Mouse (Mus musculus) heart, postnatal 0 days (tissue): ENCODE results near the gene Klk8. TPM values are rescaled to one million over a fixed set of nuclear protein-coding genes. Genes with fewer than 3 reads are reported as not detected.

Experiments used
- ATAC-seq: fragments of 200-750 bp; cut with Nextera tagmentation; 2 replicates; pipeline ENCODE4 v1.8.0; 2017; ENCODE audit warnings: low read depth, moderate number of reproducible peaks, moderate library complexity; ENCODE audit not compliant: insufficient read depth
- DNase-seq: peaks from one replicate; pipeline ENCODE4 v3.0.0-alpha.2; 2016; ENCODE audit warnings: low spot score
- H3K27ac ChIP-seq: fragments of 300-500 bp; sonication (generic); 2 replicates; pipeline ENCODE4 v1.5.1; 2014; ENCODE audit warnings: low read depth, mild to moderate bottlenecking
- H3K27me3 ChIP-seq: fragments of 300-500 bp; sonication (generic); 2 replicates; pipeline ENCODE4 v1.6.1; 2014; ENCODE audit warnings: low read length, mixed read lengths; ENCODE audit not compliant: control insufficient read depth, insufficient read depth
- H3K36me3 ChIP-seq: fragments of 300-500 bp; sonication (generic); replicated peaks from 2 replicates; pipeline ENCODE4 v1.6.1; 2014; ENCODE audit warnings: low read length, mixed read lengths; ENCODE audit not compliant: control insufficient read depth, insufficient read depth
- H3K4me1 ChIP-seq: fragments of 300-500 bp; sonication (generic); 2 replicates; pipeline ENCODE4 v1.6.1; 2014; ENCODE audit warnings: antibody characterized with exemption; ENCODE audit not compliant: control insufficient read depth, insufficient read depth
- H3K4me2 ChIP-seq: fragments of 300-500 bp; sonication (generic); 2 replicates; pipeline ENCODE4 v1.6.1; 2014; ENCODE audit warnings: low read depth, mild to moderate bottlenecking, low read length, moderate library complexity
- H3K4me3 ChIP-seq: fragments of 300-500 bp; sonication (generic); 2 replicates; pipeline ENCODE4 v1.5.1; 2014; ENCODE audit warnings: low read depth, low read length
- H3K9ac ChIP-seq: fragments of 300-500 bp; sonication (generic); replicated peaks from 2 replicates; pipeline ENCODE4 v1.6.1; 2014; ENCODE audit warnings: low read depth, low read length, mixed read lengths
- H3K9me3 ChIP-seq: fragments of 300-500 bp; sonication (generic); replicated peaks from 2 replicates; pipeline ENCODE4 v1.6.1; 2016; ENCODE audit warnings: low read length; ENCODE audit not compliant: control insufficient read depth
- CTCF ChIP-seq: IDR thresholded peaks from 2 replicates; pipeline ENCODE4 v1.5.1; 2016; ENCODE audit warnings: antibody characterized with exemption, control low read depth, low read depth
- EP300 ChIP-seq: IDR thresholded peaks from 2 replicates; pipeline ENCODE4 v1.6.1; 2016; ENCODE audit warnings: antibody characterized with exemption, low read depth
- WGBS: fragments of 180-500 bp; shearing (Covaris S2); extraction: QIAGEN DNeasy Blood & Tissue Kit; methylation state at CpG from one replicate; pipeline ENCODE4 v1.1.7; 2014; 5-methylcytosine and 5-hydroxymethylcytosine counted together
- polyA plus RNA-seq: library from polyadenylated mRNA; unstranded; fragments of >200 nt; fragmentation: Nextera tagmentation; extraction: Ambion mirVana; gene quantifications from 2 replicates; pipeline ENCODE4 v1.2.1, GENCODE M21; 2015
- total RNA-seq: library from RNA; depleted of rRNA; stranded (reverse); fragments of >200 nt; gene quantifications from 2 replicates; pipeline ENCODE4 v1.2.3, GENCODE M21; 2014; ENCODE audit warnings: low replicate concordance

Klk8 gene
- total and polyA plus RNA-seq, 2 experiments from 2014 or later: 17.0 to 40.6 TPM

- no peak within 1 kb of the TSS for H3K4me2 ChIP-seq
- H3K4me3 ChIP-seq: no peak within 1 kb of the TSS
- H3K9ac ChIP-seq: no peak within 1 kb of the TSS
- no peak for ATAC-seq
- TF ChIP-seq CTCF (no peak), EP300 (no peak)
- H3K36me3 ChIP-seq: no peaks in the 10 kb centered on the region
- peaks cover 10% of the 10 kb centered on the region; the same call in 1 of the 2 replicates for H3K27me3 ChIP-seq
- no peak within 1 kb of the TSS for H3K27ac ChIP-seq
- H3K9me3 ChIP-seq: no peaks in the 10 kb centered on the region
- 63% methylated on average over 7 of the region's 7 CpGs for WGBS
- H3K4me1 ChIP-seq: peaks cover 8% of the 10 kb centered on the region
- DNase-seq: no peak
Observed at GRCm38 (mm10) chr7:43791591-43791990, 5.8 kb upstream of the Klk8 start, which contains the start of gene Klk9. Gene Klk9 (plus strand): TSS chr7:43791891.

GRCm38 (mm10) chr7:43796355-43796754 is 1.0 kb upstream of the Klk8 start:
- ATAC-seq (peak; percentile 78), DNase-seq (peak; percentile 64)
- 7% methylated on average over 8 of the region's 8 CpGs for WGBS
- H3K9me3 ChIP-seq: no peaks in the 10 kb centered on the region
- H3K36me3 ChIP-seq: no peaks in the 10 kb centered on the region
- H3K9ac ChIP-seq: no peak overlapping the region
- H3K4me3 ChIP-seq: peak overlapping the region; percentile 57
- H3K27me3 ChIP-seq: peaks cover 10% of the 10 kb centered on the region; the same call in 1 of the 2 replicates
- H3K4me1 ChIP-seq: peaks cover 12% of the 10 kb centered on the region
- H3K4me2 ChIP-seq: peak overlapping the region; percentile 69
- no peak overlapping the region for H3K27ac ChIP-seq
- no peak for TF ChIP-seq EP300
- TF ChIP-seq CTCF: no peak

GRCm38 (mm10) chr7:43797844-43798462 is 576 bp downstream of the Klk8 start:
- Histone ChIP-seq H3K4me2 (peak overlapping the region; percentile 69), H3K9ac (no peak overlapping the region), H3K27ac (no peak overlapping the region), H3K36me3 (no peaks in the 10 kb centered on the region), H3K27me3 (peaks cover 10% of the 10 kb centered on the region; the same call in 1 of the 2 replicates), H3K9me3 (no peaks in the 10 kb centered on the region), H3K4me3 (peak overlapping the region; percentile 57), H3K4me1 (peaks cover 12% of the 10 kb centered on the region)
- TF ChIP-seq EP300 (no peak), CTCF (no peak)
- WGBS: 27% methylated on average over 13 of the region's 13 CpGs
- no peak for ATAC-seq
- DNase-seq: no peak

- Histone ChIP-seq H3K4me3 (no peak overlapping the region), H3K4me2 (no peak overlapping the region), H3K9ac (no peak overlapping the region), H3K27me3 (peaks cover 10% of the 10 kb centered on the region; the same call in 1 of the 2 replicates), H3K36me3 (no peaks in the 10 kb centered on the region), H3K9me3 (no peaks in the 10 kb centered on the region), H3K27ac (no peak overlapping the region), H3K4me1 (peaks cover 12% of the 10 kb centered on the region)
- no peak for TF ChIP-seq CTCF
- TF ChIP-seq EP300: no peak
- no peak for DNase-seq
- no peak for ATAC-seq
- WGBS: 59% methylated on average over 7 of the region's 7 CpGs
Observed at GRCm38 (mm10) chr7:43799876-43800275, 2.5 kb downstream of the Klk8 start.

GRCm38 (mm10) chr7:43810994-43811393 is 13.6 kb downstream of the Klk8 start, which contains the start of gene Klk7:
Gene Klk7 (plus strand): TSS chr7:43811294.
- Histone ChIP-seq H3K4me1 (no peaks in the 10 kb centered on the region), H3K27ac (no peak within 1 kb of the TSS), H3K4me2 (no peak within 1 kb of the TSS), H3K27me3 (0 out of 2 replicates have a peak, but pooled peaks cover 2% of the 10 kb centered on the region), H3K9me3 (no peaks in the 10 kb centered on the region), H3K4me3 (no peak within 1 kb of the TSS), H3K9ac (no peak within 1 kb of the TSS), H3K36me3 (no peaks in the 10 kb centered on the region)
- DNase-seq (no peak), ATAC-seq (no peak)
- 47% methylated on average over 5 of the region's 5 CpGs for WGBS
- TF ChIP-seq CTCF: no peak
- no peak for TF ChIP-seq EP300
